Mouse (Mus musculus): ENCODE results near the gene Mtmr11.

GRCm38 (mm10) chr3:96113251-96113650 lies 48.6 kb upstream of the Mtmr11 start:
- TF ChIP-seq CTCF (IDR thresholded peaks at IDR 0.05; ENCODE audit: control insufficient read depth, insufficient read depth, insufficient replicate concordance, low read depth, low read length) = no peak
- TF ChIP-seq POLR2A (IDR thresholded peaks at IDR 0.05; ENCODE audit: control insufficient read depth, low read depth, low read length) = no peak

All from testis, adult 2 months (tissue).